Mouse (Mus musculus) liver, embryonic 14.5 days (tissue): ENCODE results near the gene Prkcb.

ENCODE experiments used
- CTCF ChIP-seq: IDR thresholded peaks from 2 replicates; pipeline ENCODE4 v1.5.1; 2016; ENCODE audit warnings: antibody characterized with exemption, low read depth, control low read depth
- EP300 ChIP-seq: IDR thresholded peaks from 2 replicates; pipeline ENCODE4 v1.6.1; 2016; ENCODE audit warnings: antibody characterized with exemption, low read depth

DNA sequence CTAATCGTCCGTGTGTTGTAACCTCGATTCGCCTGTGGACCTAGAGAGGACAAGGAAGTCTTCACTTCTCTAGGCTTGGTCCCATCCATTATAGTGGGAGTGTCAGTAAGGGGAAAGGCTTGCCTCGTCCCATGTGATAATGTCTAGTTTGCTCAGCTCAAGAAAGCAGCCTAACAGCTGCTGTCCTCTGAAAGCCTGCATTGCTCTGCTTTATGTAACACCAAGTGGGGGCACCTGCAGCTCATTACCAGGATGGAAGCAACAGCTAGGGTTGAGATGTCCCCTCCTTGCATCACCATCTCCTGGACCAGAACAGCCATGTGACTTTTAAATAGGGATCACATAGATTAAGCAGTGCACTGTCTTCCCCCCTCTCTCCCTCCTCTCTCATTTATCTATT is 144.8 kb downstream of the Prkcb start:
- TF ChIP-seq CTCF, result no peak
- no peak for TF ChIP-seq EP300
